Mouse (Mus musculus) MEL (cell line): Measurements from ENCODE around the gene Ess2. TPM values are rescaled to one million over a fixed set of nuclear protein-coding genes. Genes with fewer than 3 reads are reported as not detected.

ENCODE experiments used
- DNase-seq: peaks from one replicate; pipeline ENCODE4 v3.0.0; 2011; ENCODE audit warnings: low read depth, low spot score
- H3K27ac ChIP-seq: 2 replicates; pipeline ENCODE4 v1.5.1; 2012; ENCODE audit warnings: low read depth, mild to moderate bottlenecking, control low read depth, low read length, moderate library complexity; ENCODE audit not compliant: control insufficient read depth
- H3K27me3 ChIP-seq, 2 experiments: fragments of 150-350 bp in 1 of 2; sonication (generic) in 1 of 2; 2 replicates each; pipeline ENCODE4 v1.6.1; 2012; ENCODE audit warnings: low read length in 2 of 2, mild to moderate bottlenecking in 2 of 2, improper control_type of control experiment in 1 of 2, moderate library complexity in 1 of 2; ENCODE audit not compliant: insufficient read depth in 2 of 2, control insufficient read depth in 1 of 2
- H3K36me3 ChIP-seq, 2 experiments: 2 replicates each; pipeline ENCODE4 v1.6.1; 2012 to 2014; ENCODE audit warnings: low read length in 2 of 2, improper control_type of control experiment in 1 of 2, inconsistent platforms in 1 of 2, mild to moderate bottlenecking in 1 of 2; ENCODE audit not compliant: insufficient read depth in 2 of 2, control insufficient read depth in 1 of 2
- H3K4me1 ChIP-seq, 2 experiments: fragments of 150-350 bp in 1 of 2; sonication (generic) in 1 of 2; 2 replicates each; pipeline ENCODE4 v1.6.1; 2012; ENCODE audit warnings: low read length in 2 of 2, improper control_type of control experiment in 1 of 2, mild to moderate bottlenecking in 1 of 2; ENCODE audit not compliant: insufficient read depth in 2 of 2, control insufficient read depth in 1 of 2
- H3K4me3 ChIP-seq, 2 experiments: fragments of 150-350 bp in 1 of 2; sonication (generic) in 1 of 2; 2 replicates each; pipeline ENCODE4 v1.5.1; 2012; ENCODE audit warnings: low read depth in 2 of 2, low read length in 2 of 2, mild to moderate bottlenecking in 2 of 2, moderate library complexity in 2 of 2, control low read depth in 1 of 2, improper control_type of control experiment in 1 of 2; ENCODE audit not compliant: control insufficient read depth in 1 of 2, insufficient read depth in 1 of 2
- H3K79me2 ChIP-seq: 2 replicates; pipeline ENCODE4 v1.6.1; 2012; ENCODE audit warnings: mild to moderate bottlenecking, low read length, moderate library complexity; ENCODE audit not compliant: control insufficient read depth, poor library complexity, insufficient read depth
- H3K9ac ChIP-seq: 2 replicates; pipeline ENCODE4 v1.6.1; 2012; ENCODE audit warnings: low read depth, mild to moderate bottlenecking, control low read depth, low read length, moderate library complexity; ENCODE audit not compliant: control insufficient read depth, poor library complexity, severe bottlenecking
- H3K9me3 ChIP-seq: fragments of 150-350 bp; sonication (generic); replicated peaks from 2 replicates; pipeline ENCODE4 v1.6.1; 2012; ENCODE audit warnings: mild to moderate bottlenecking, low read length, improper control_type of control experiment, moderate library complexity; ENCODE audit not compliant: insufficient read depth
- ELF1 ChIP-seq: IDR thresholded peaks from 2 replicates; pipeline ENCODE4 v1.6.1; 2014; ENCODE audit warnings: low read depth, mild to moderate bottlenecking, inconsistent platforms, low read length, improper control_type of control experiment, moderate library complexity
- ETS1 ChIP-seq: IDR thresholded peaks from 2 replicates; pipeline ENCODE4 v1.6.1; 2012; ENCODE audit warnings: low read depth, mild to moderate bottlenecking, inconsistent platforms, low read length, improper control_type of control experiment, moderate library complexity
- GABPA ChIP-seq: IDR thresholded peaks from 2 replicates; pipeline ENCODE4 v1.6.1; 2012; ENCODE audit warnings: low read depth, mild to moderate bottlenecking, inconsistent platforms, low read length, improper control_type of control experiment, moderate library complexity
- HCFC1 ChIP-seq: IDR thresholded peaks from 2 replicates; pipeline ENCODE4 v1.6.1; 2012; ENCODE audit warnings: low read depth, mild to moderate bottlenecking, inconsistent platforms, low read length, improper control_type of control experiment, moderate library complexity
- KAT2A ChIP-seq: conservative IDR thresholded peaks from 2 replicates; pipeline ENCODE4 v1.6.1; 2012; ENCODE audit warnings: low read depth, low read length, improper control_type of control experiment, inconsistent platforms
- MAX ChIP-seq: IDR thresholded peaks from 2 replicates; pipeline ENCODE4 v1.6.1; 2011; ENCODE audit warnings: low read length, improper control_type of control experiment
- MAZ ChIP-seq: IDR thresholded peaks from 2 replicates; pipeline ENCODE4 v1.6.1; 2012; ENCODE audit warnings: low read depth, mild to moderate bottlenecking, inconsistent platforms, low read length, improper control_type of control experiment
- MEF2A ChIP-seq: IDR thresholded peaks from 2 replicates; pipeline ENCODE4 v1.6.1; 2014; ENCODE audit warnings: low read depth, mild to moderate bottlenecking, inconsistent platforms, low read length, improper control_type of control experiment; ENCODE audit not compliant: poor library complexity, insufficient replicate concordance, severe bottlenecking; ENCODE audit errors: extremely low read depth
- MXI1 ChIP-seq: IDR thresholded peaks from 2 replicates; pipeline ENCODE4 v1.6.1; 2011; ENCODE audit warnings: mild to moderate bottlenecking, low read depth, low read length, improper control_type of control experiment
- MYC ChIP-seq: IDR thresholded peaks from 2 replicates; pipeline ENCODE4 v1.6.1; 2011; ENCODE audit warnings: low read depth, mild to moderate bottlenecking, low read length, improper control_type of control experiment, moderate library complexity
- NRF1 ChIP-seq: IDR thresholded peaks from 2 replicates; pipeline ENCODE4 v1.6.1; 2014; ENCODE audit warnings: low read depth, mild to moderate bottlenecking, inconsistent platforms, low read length, improper control_type of control experiment, moderate library complexity; ENCODE audit not compliant: poor library complexity, insufficient read depth, severe bottlenecking
- POLR2A ChIP-seq, 2 experiments: IDR thresholded peaks; 2 replicates each; pipeline ENCODE4 v1.6.1; 2011 to 2012; ENCODE audit warnings: low read length in 2 of 2, mild to moderate bottlenecking in 2 of 2, control low read depth in 1 of 2, improper control_type of control experiment in 1 of 2, low read depth in 1 of 2, moderate library complexity in 1 of 2; ENCODE audit not compliant: control insufficient read depth in 1 of 2, insufficient read depth in 1 of 2, poor library complexity in 1 of 2
- POLR2AphosphoS2 ChIP-seq: IDR thresholded peaks from 2 replicates; pipeline ENCODE4 v1.6.1; 2011; ENCODE audit warnings: low read length, improper control_type of control experiment
- POLR2AphosphoS5 ChIP-seq: IDR thresholded peaks from 2 replicates; pipeline ENCODE4 v1.6.1; 2012; ENCODE audit warnings: low read depth, borderline replicate concordance, mild to moderate bottlenecking, inconsistent platforms, low read length, moderate library complexity, mixed read lengths
- RAD21 ChIP-seq: IDR thresholded peaks from 2 replicates; pipeline ENCODE4 v1.6.1; 2011; ENCODE audit warnings: mild to moderate bottlenecking, low read depth, low read length, improper control_type of control experiment
- RCOR1 ChIP-seq: IDR thresholded peaks from 2 replicates; pipeline ENCODE4 v1.6.1; 2012; ENCODE audit warnings: low read depth, mild to moderate bottlenecking, inconsistent platforms, low read length, improper control_type of control experiment
- SIN3A ChIP-seq: IDR thresholded peaks from 2 replicates; pipeline ENCODE4 v1.6.1; 2012; ENCODE audit warnings: low read length, improper control_type of control experiment, inconsistent platforms
- SMC3 ChIP-seq: IDR thresholded peaks from 2 replicates; pipeline ENCODE4 v1.6.1; 2011; ENCODE audit warnings: low read depth, low read length, improper control_type of control experiment
- TAL1 ChIP-seq: IDR thresholded peaks from 2 replicates; pipeline ENCODE4 v1.6.1; 2012; ENCODE audit warnings: mild to moderate bottlenecking, inconsistent platforms, low read length, moderate library complexity, mixed read lengths
- ZC3H11A ChIP-seq: IDR thresholded peaks from 2 replicates; pipeline ENCODE4 v1.6.1; 2012; ENCODE audit warnings: low read depth, mild to moderate bottlenecking, inconsistent platforms, low read length, improper control_type of control experiment
- ZNF384 ChIP-seq: IDR thresholded peaks from 2 replicates; pipeline ENCODE4 v1.6.1; 2012; ENCODE audit warnings: low read depth, mild to moderate bottlenecking, inconsistent platforms, low read length, improper control_type of control experiment
- polyA plus RNA-seq, 2 experiments: library from polyadenylated mRNA; stranded (reverse) in 1 of 2; unstranded in 1 of 2; fragments of >175 nt in 1 of 2; fragments of >200 nt in 1 of 2; gene quantifications; 2 replicates each; pipeline versions ENCODE4 v1.2.1 to v1.2.4; 2012; ENCODE audit warnings: low replicate concordance in 2 of 2, low read depth in 1 of 2; ENCODE audit not compliant: insufficient read length in 2 of 2, insufficient read depth in 1 of 2, missing spikeins in 1 of 2
- total RNA-seq: library from RNA; depleted of rRNA; stranded (reverse); fragments of 300-350 nt; gene quantifications from 2 replicates; pipeline ENCODE4 v1.2.3, GENCODE M21; 2012

The Ess2 gene
- total and polyA plus RNA-seq, 3 experiments, result 21.7 to 26.8 TPM; not detected in 1

GRCm38 (mm10) chr16:17928087-17928580 lies 17.0 kb upstream of the Ess2 start, which contains the start of gene Slc25a1 (continued):
- TF ChIP-seq SMC3 (no peak), NRF1 (peak; percentile 46; the same call in 1 of the 2 replicates), MEF2A (no peak), GABPA (no peak), RCOR1 (no peak), MYC (peak; percentile 97), KAT2A (no peak), RAD21 (no peak), MAZ (no peak; the same call in 1 of the 2 replicates), SIN3A (0 out of 2 replicates have a peak, but pooled peaks have one; percentile 4), MAX (peak; percentile 95), TAL1 (no peak), MXI1 (peak; percentile 98), ZNF384 (no peak), POLR2AphosphoS2 (peak; percentile 90), HCFC1 (0 out of 2 replicates have a peak, but pooled peaks have one; percentile 8), ZC3H11A (no peak)

- no peaks in the 10 kb centered on the region for H3K27me3 ChIP-seq
- H3K4me3 ChIP-seq, result peak overlapping the region; percentile 71 to 80
- peaks cover 11% of the 10 kb centered on the region for H3K79me2 ChIP-seq
- DNase-seq, result peak; percentile 39
- no peaks in the 10 kb centered on the region for H3K9me3 ChIP-seq
- peaks cover under 1 to 16% of the 10 kb centered on the region in 2 experiments; a peak in 3 of 4 replicates for H3K4me1 ChIP-seq
- no peak for TF ChIP-seq POLR2AphosphoS5
- peak; percentile 82 for TF ChIP-seq ELF1
- 0 out of 2 replicates have a peak, but pooled peaks have one; percentile 4 for TF ChIP-seq ETS1
- 0 out of 4 replicates have a peak, but pooled peaks of 1 of the 2 experiments have one; percentile 40 for TF ChIP-seq POLR2A (IDR thresholded peaks at IDR 0.05; ENCODE audit: control insufficient read depth in 1 of 2, insufficient read depth in 1 of 2, low read depth in 1 of 2, low read length in 2 of 2, poor library complexity in 1 of 2)
- no peak for TF ChIP-seq RAD21
- TF ChIP-seq MYC, result no peak
- peak; percentile 56 for TF ChIP-seq SIN3A
- TF ChIP-seq MAZ, result 0 out of 2 replicates have a peak, but pooled peaks have one; percentile 9
- TF ChIP-seq HCFC1, result 0 out of 2 replicates have a peak, but pooled peaks have one; percentile 36
- H3K36me3 ChIP-seq, result peaks cover 0 to 3% of the 10 kb centered on the region in 2 experiments; a peak in 2 of 4 replicates
- H3K9ac ChIP-seq, result peak overlapping the region; percentile 86
- H3K27ac ChIP-seq, result peak overlapping the region; percentile 96
These were observed 16.4 kb upstream of the Ess2 start for GRCm38 (mm10) chr16:17927351-17928082.
